Mouse (Mus musculus) CH12.LX (cell line): ENCODE measurements around the gene Dnajc22. TPM values are rescaled to one million over a fixed set of nuclear protein-coding genes. Genes with fewer than 3 reads are reported as not detected.

Source experiments
- DNase-seq: peaks from one replicate; pipeline ENCODE4 v3.0.0-alpha.2; 2013; ENCODE audit errors: extremely low read depth
- H3K27ac ChIP-seq: 2 replicates; pipeline ENCODE4 v1.5.1; 2012; ENCODE audit warnings: low read depth, mild to moderate bottlenecking, control low read depth, moderate library complexity; ENCODE audit not compliant: insufficient read depth
- H3K27me3 ChIP-seq: replicated peaks from 2 replicates; pipeline ENCODE3; 2012; ENCODE audit warnings: inconsistent platforms
- H3K36me3 ChIP-seq, 2 experiments: replicated peaks in 1 of 2; 2 replicates each; pipeline versions ENCODE3 to v1.6.1; 2012; ENCODE audit warnings: inconsistent platforms in 1 of 2, low read length in 1 of 2, mild to moderate bottlenecking in 1 of 2, mixed read lengths in 1 of 2, moderate library complexity in 1 of 2; ENCODE audit not compliant: control insufficient read depth in 1 of 2, insufficient read depth in 1 of 2
- H3K4me1 ChIP-seq, 2 experiments: 2 replicates each; pipeline ENCODE4 v1.6.1; 2012; ENCODE audit warnings: inconsistent platforms in 1 of 2, moderate library complexity in 1 of 2; ENCODE audit not compliant: insufficient read depth in 2 of 2, control insufficient read depth in 1 of 2
- H3K4me2 ChIP-seq: 2 replicates; pipeline ENCODE4 v1.6.1; 2012; ENCODE audit warnings: low read depth, mild to moderate bottlenecking, control low read depth; ENCODE audit not compliant: poor library complexity, insufficient read depth, severe bottlenecking
- H3K4me3 ChIP-seq, 3 experiments: fragments of 150-350 bp in 1 of 3; sonication (generic) in 1 of 3; replicated peaks in 1 of 3; 2 replicates each; pipeline versions ENCODE3 to v1.5.1; 2011 to 2012; ENCODE audit warnings: low read depth in 2 of 3, low read length in 2 of 3, mild to moderate bottlenecking in 2 of 3, moderate library complexity in 2 of 3, control low read depth in 1 of 3, improper control_type of control experiment in 1 of 3, inconsistent platforms in 1 of 3, mixed read lengths in 1 of 3; ENCODE audit not compliant: poor library complexity in 1 of 3
- H3K79me2 ChIP-seq: replicated peaks from 2 replicates; pipeline ENCODE4 v1.6.1; 2012; ENCODE audit warnings: mild to moderate bottlenecking, moderate library complexity; ENCODE audit not compliant: control insufficient read depth, poor library complexity, insufficient read depth, severe bottlenecking; ENCODE audit errors: extremely low read depth
- H3K9ac ChIP-seq: 2 replicates; pipeline ENCODE4 v1.6.1; 2012; ENCODE audit warnings: low read depth, mild to moderate bottlenecking, control low read depth, moderate library complexity; ENCODE audit not compliant: insufficient read depth
- H3K9me3 ChIP-seq: replicated peaks from 2 replicates; pipeline ENCODE3; 2012; ENCODE audit warnings: low read length, inconsistent platforms, mixed read lengths
- ELF1 ChIP-seq: IDR thresholded peaks from 2 replicates; pipeline ENCODE4 v1.6.1; 2014; ENCODE audit warnings: low read depth, mild to moderate bottlenecking, inconsistent platforms, low read length, improper control_type of control experiment
- EP300 ChIP-seq: IDR thresholded peaks from 2 replicates; pipeline ENCODE4 v1.6.1; 2011; ENCODE audit warnings: low read length, improper control_type of control experiment
- ETS1 ChIP-seq: conservative IDR thresholded peaks from 2 replicates; pipeline ENCODE4 v1.6.1; 2012; ENCODE audit warnings: low read depth, mild to moderate bottlenecking, inconsistent platforms, low read length, improper control_type of control experiment, moderate library complexity
- GABPA ChIP-seq: IDR thresholded peaks from 2 replicates; pipeline ENCODE4 v1.6.1; 2012; ENCODE audit warnings: low read depth, low read length, improper control_type of control experiment, inconsistent platforms; ENCODE audit not compliant: insufficient replicate concordance
- HCFC1 ChIP-seq: IDR thresholded peaks from 2 replicates; pipeline ENCODE4 v1.6.1; 2012; ENCODE audit warnings: low read depth, mild to moderate bottlenecking, inconsistent platforms, low read length, improper control_type of control experiment
- JUN ChIP-seq: IDR thresholded peaks from 2 replicates; pipeline ENCODE4 v1.6.1; 2011; ENCODE audit warnings: low read depth, mild to moderate bottlenecking, low read length, improper control_type of control experiment, moderate library complexity; ENCODE audit not compliant: insufficient read depth
- JUND ChIP-seq: conservative IDR thresholded peaks from 2 replicates; pipeline ENCODE4 v1.6.1; 2011; ENCODE audit warnings: low read depth, low read length, improper control_type of control experiment
- MAFK ChIP-seq: IDR thresholded peaks from 2 replicates; pipeline ENCODE4 v1.6.1; 2011; ENCODE audit warnings: low read length, improper control_type of control experiment; ENCODE audit not compliant: insufficient replicate concordance
- MAZ ChIP-seq: IDR thresholded peaks from 2 replicates; pipeline ENCODE4 v1.6.1; 2012; ENCODE audit warnings: low read depth, mild to moderate bottlenecking, inconsistent platforms, low read length, improper control_type of control experiment, moderate library complexity
- MXI1 ChIP-seq: IDR thresholded peaks from 2 replicates; pipeline ENCODE4 v1.6.1; 2011; ENCODE audit warnings: mild to moderate bottlenecking, low read depth, low read length, improper control_type of control experiment
- NELFE ChIP-seq: IDR thresholded peaks from 2 replicates; pipeline ENCODE4 v1.6.1; 2011; ENCODE audit warnings: low read depth, low read length, improper control_type of control experiment
- POLR2AphosphoS2 ChIP-seq: IDR thresholded peaks from 2 replicates; pipeline ENCODE4 v1.6.1; 2011; ENCODE audit warnings: low read depth, low read length, improper control_type of control experiment
- RAD21 ChIP-seq: IDR thresholded peaks from 2 replicates; pipeline ENCODE4 v1.6.1; 2011; ENCODE audit warnings: low read depth, mild to moderate bottlenecking, low read length, improper control_type of control experiment, moderate library complexity
- RCOR1 ChIP-seq: conservative IDR thresholded peaks from 2 replicates; pipeline ENCODE4 v1.6.1; 2012; ENCODE audit warnings: low read depth, mild to moderate bottlenecking, inconsistent platforms, low read length, improper control_type of control experiment
- SIN3A ChIP-seq: IDR thresholded peaks from 2 replicates; pipeline ENCODE4 v1.6.1; 2012; ENCODE audit warnings: low read length, improper control_type of control experiment, inconsistent platforms
- TBP ChIP-seq: conservative IDR thresholded peaks from 2 replicates; pipeline ENCODE4 v1.6.1; 2011; ENCODE audit warnings: low read depth, low read length, improper control_type of control experiment
- UBTF ChIP-seq: IDR thresholded peaks from 2 replicates; pipeline ENCODE4 v1.6.1; 2012; ENCODE audit warnings: low read depth, mild to moderate bottlenecking, inconsistent platforms, low read length, improper control_type of control experiment, moderate library complexity
- USF1 ChIP-seq: IDR thresholded peaks from 2 replicates; pipeline ENCODE4 v1.6.1; 2014; ENCODE audit warnings: low read depth, mild to moderate bottlenecking, inconsistent platforms, low read length, improper control_type of control experiment
- USF2 ChIP-seq: conservative IDR thresholded peaks from 2 replicates; pipeline ENCODE4 v1.6.1; 2011; ENCODE audit warnings: low read depth, low read length, improper control_type of control experiment
- ZMIZ1 ChIP-seq: IDR thresholded peaks from 2 replicates; pipeline ENCODE4 v1.6.1; 2012; ENCODE audit warnings: low read depth, mild to moderate bottlenecking, inconsistent platforms, low read length, improper control_type of control experiment
- ZNF384 ChIP-seq: IDR thresholded peaks from 2 replicates; pipeline ENCODE4 v1.6.1; 2012; ENCODE audit warnings: low read depth, low read length, improper control_type of control experiment, inconsistent platforms
- dilution Hi-C: fragments of 300-500 bp; cut with MboI; formaldehyde crosslinking; loops from 2 replicates; pipeline ENCODE4 v1.14.3; 2020; ENCODE audit warnings: low sequenced_read_pairs; ENCODE audit not compliant: extremely low pct_unique_long_range_greater_than_20kb, extremely low pct_ligation_motif_present
- in situ Hi-C: fragments of 300-500 bp; cut with MboI; formaldehyde crosslinking; loops from 3 replicates; pipeline ENCODE4 v1.14.3; 2019; ENCODE audit warnings: low sequenced_read_pairs, low pct_ligation_motif_present, low pct_unique_long_range_greater_than_20kb, mixed read lengths
- polyA plus RNA-seq: library from polyadenylated mRNA; unstranded; fragments of >175 nt; gene quantifications from 2 replicates; pipeline ENCODE4 v1.2.1, GENCODE M21; 2012; ENCODE audit warnings: low read depth; ENCODE audit not compliant: insufficient read length
- total RNA-seq, 2 experiments: library from RNA; depleted of rRNA; stranded (reverse); fragments of 300-350 nt in 1 of 2; fragments of >200 nt in 1 of 2; gene quantifications; 2 replicates each; pipeline ENCODE4 v1.2.3; 2012 to 2014

Gene Dnajc22
- total and polyA plus RNA-seq, 3 experiments: 10.0 to 24.2 (median 12.4) TPM

GRCm38 (mm10) chr15:99055040-99055439 is 37.9 kb upstream of the Dnajc22 start, which contains the start of gene Prph:
Prph (plus strand) TSS chr15:99055174.
- peaks cover 13% of the 10 kb centered on the region for H3K9me3 ChIP-seq
- H3K4me3 ChIP-seq: no peak within 1 kb of the TSS
- no peak within 1 kb of the TSS for H3K9ac ChIP-seq
- no peak within 1 kb of the TSS for H3K4me2 ChIP-seq
- no peaks in the 10 kb centered on the region for H3K79me2 ChIP-seq
- 0 out of 4 replicates have a peak, but pooled peaks cover 0 to 5% of the 10 kb centered on the region in 2 experiments for H3K4me1 ChIP-seq
- no peaks in the 10 kb centered on the region for H3K36me3 ChIP-seq
- no peak for TF ChIP-seq EP300
- no peak for TF ChIP-seq ZNF384
- TF ChIP-seq USF1: no peak
- no peak for TF ChIP-seq SIN3A
- no peak for TF ChIP-seq TBP
- TF ChIP-seq UBTF: no peak
- TF ChIP-seq MAFK: no peak
- TF ChIP-seq ELF1: no peak
- no peak for TF ChIP-seq POLR2AphosphoS2
- TF ChIP-seq HCFC1: no peak
- TF ChIP-seq NELFE: no peak
- no peak for TF ChIP-seq RCOR1
- no peak for TF ChIP-seq USF2
- TF ChIP-seq RAD21: no peak
- no peak for TF ChIP-seq ZMIZ1
- TF ChIP-seq JUN: no peak
- TF ChIP-seq MXI1: no peak
- no peak for TF ChIP-seq ETS1
- TF ChIP-seq GABPA: no peak
- TF ChIP-seq JUND: no peak
- DNase-seq: no peak
- dilution Hi-C loops: no loop called here
- H3K27ac ChIP-seq: no peak within 1 kb of the TSS
- in situ Hi-C loops: no loop called here
- H3K27me3 ChIP-seq: peaks cover 66% of the 10 kb centered on the region

- in situ Hi-C loops (no loop called here), dilution Hi-C loops (no loop called here)
- Histone ChIP-seq H3K4me3 (no peak overlapping the region), H3K4me2 (no peak overlapping the region), H3K9me3 (peaks cover 13% of the 10 kb centered on the region), H3K79me2 (no peaks in the 10 kb centered on the region), H3K4me1 (0 out of 4 replicates have a peak, but pooled peaks cover 0 to 1% of the 10 kb centered on the region in 2 experiments), H3K27ac (no peak overlapping the region), H3K9ac (no peak overlapping the region), H3K27me3 (peaks cover 66% of the 10 kb centered on the region), H3K36me3 (no peaks in the 10 kb centered on the region)
- no peak for DNase-seq
- no peak for TF ChIP-seq MAZ
These were observed 37.4 kb upstream of the Dnajc22 start for GRCm38 (mm10) chr15:99055511-99055961.
